Mouse (Mus musculus) ES-CJ7 (cell line): ENCODE results near the gene Ube2j1.

Source experiments
- DNase-seq: peaks from one replicate; pipeline ENCODE4 v3.0.0; 2011; ENCODE audit warnings: low read depth, low spot score

Ube2j1 gene

DNA sequence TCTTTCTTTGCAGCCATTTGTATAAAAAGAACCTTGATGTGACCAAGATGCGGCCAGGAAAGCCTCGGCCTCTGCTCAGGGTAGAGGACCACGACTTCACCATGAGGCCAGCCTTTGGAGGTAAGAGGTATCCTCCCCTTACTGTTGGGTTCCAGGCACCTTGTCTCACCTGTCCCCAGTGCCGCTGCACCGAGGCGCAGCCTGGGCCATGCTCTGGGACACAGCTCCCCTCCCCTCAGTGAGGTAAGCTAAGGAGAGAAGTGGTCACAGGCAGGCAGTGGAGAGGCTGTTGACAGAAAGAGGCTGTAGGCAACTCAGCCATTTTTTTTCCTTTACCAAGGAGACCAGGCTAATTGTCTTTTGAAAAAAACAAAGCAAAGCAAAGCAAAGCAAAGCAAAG lies 40.1 kb downstream of the Ube2j1 start:
- DNase-seq = no peak

GRCm38 (mm10) chr4:33072526-33073161 lies 41.4 kb downstream of the Ube2j1 start:
- DNase-seq = peak; percentile 31

DNA sequence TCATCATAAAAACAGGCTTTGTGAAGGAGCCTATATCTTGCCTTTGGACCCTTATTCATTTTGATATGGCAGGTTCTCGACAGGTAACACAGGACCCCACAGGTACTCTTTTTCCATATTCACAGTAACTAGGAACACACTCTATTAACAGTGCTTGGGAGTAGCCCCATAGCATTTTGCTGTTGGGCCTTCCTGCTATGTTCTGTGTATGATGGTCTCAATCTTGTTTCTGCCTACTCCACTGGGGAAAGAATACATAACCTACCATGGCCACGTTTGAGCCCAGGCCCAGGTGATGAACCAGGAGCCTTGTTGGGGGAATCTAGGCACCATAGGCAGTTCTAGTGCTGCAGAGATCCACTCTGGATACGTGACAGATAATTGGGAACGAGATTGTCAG lies 43.2 kb downstream of the Ube2j1 start:
- DNase-seq = no peak

GRCm38 (mm10) chr4:33074851-33075250 lies 43.6 kb downstream of the Ube2j1 start:
- no peak for DNase-seq

DNA sequence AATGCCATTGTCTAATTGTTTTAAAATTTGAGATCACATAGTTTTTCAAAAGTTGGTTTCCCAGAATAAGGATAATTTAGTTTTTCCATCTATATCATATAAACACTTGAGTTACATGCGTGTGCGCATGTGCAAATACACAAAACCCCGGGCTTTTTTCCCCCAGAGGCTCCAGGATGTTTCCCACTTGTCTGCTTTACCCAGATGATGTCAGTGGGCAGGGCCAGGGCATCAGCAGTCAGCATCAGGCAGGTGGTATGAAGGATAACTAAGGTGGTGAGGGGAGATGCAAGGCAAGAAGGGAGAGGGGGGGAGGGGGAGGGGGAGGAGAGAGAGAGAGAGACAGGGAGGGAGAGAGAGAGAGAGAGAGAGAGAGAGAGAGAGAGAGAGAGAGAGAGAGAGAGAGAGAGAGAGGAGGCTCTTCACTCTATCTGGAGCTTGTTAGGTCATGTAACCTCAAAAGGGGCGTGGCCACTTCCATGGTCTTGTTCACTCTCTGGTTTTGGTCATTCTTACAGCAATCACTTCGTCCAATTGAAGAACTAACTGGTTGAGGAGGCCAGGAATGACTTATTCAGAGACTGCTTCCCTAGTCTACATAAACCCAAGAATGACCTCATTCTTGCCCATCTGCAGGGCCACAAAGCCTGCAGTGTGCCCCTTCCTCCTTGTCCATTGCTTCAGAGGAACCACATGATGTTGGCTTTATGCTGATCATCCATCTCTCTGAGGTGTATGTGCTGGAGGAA lies 44.7 kb downstream of the Ube2j1 start:
- no peak for DNase-seq

DNA sequence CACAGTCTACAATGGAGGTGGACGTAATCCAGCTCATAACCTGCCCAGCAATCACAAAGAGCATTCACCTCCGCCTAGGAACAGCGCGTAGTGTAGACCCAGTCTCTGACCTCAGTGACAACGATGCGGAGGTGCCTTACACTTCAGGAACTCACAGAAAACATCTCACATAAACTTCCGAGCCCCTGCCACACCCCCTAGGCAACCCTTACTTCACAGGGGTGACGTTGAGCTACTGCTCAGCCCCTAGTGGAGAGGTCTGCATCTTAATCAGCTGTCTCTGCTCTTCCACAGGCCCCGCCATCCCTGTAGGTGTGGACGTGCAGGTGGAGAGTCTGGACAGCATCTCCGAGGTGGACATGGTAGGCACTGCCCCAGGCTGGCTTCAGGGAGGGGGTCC lies 45.9 kb downstream of the Ube2j1 start:
- DNase-seq = peak; percentile 8

- DNase-seq = no peak
Measured at GRCm38 (mm10) chr4:33077724-33078123, 46.5 kb downstream of the Ube2j1 start.

DNA sequence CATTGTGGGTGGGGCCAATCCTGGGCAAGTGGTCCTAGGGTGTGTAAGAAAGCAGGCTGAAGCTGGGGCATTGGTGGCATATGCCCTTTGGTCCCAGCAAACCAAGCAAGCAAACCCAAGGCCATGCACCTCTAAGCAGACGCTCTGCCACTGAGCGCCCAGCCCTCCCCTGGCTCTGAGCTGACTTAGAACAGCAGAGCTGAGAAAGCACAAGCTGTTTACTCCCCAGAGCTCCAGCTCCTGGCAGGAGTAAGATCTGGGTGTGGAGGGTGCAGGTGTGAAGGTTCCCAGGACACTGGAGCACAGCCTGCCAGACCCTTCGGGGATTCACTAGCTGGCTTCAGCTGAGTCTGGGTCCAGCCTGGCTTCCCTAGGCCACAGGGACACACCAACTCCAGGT lies 47.3 kb downstream of the Ube2j1 start:
- DNase-seq = no peak

DNA sequence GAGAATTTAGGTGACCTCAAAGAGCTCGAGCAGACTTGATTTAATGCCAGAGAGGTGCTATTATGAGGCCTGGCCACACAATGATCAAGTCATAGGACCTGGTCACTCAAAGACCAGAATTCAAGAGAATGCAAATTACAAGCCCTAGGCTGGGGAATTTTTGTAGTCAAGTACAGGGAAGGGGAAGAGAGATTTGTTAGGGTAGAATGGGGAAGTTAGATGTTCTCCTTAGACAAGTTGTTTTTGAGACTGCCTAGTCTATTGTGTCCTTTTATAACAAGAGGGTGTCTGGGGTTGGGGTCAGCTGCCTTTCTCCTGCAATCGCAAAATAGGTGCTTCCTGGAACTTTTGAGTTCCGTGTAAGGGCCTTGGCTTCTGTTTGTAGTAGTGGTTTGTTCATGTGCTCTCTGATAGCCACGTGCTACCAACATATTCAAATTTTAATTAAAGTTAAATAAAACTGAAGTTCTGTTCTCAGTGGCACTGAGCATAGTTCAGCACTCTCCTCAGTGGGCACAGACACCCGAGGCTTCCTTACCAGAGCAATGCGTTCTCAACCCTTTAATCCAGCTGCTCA lies 68.0 kb downstream of the Ube2j1 start:
- DNase-seq = no peak
